Mouse (Mus musculus): ENCODE measurements around the gene Nfib. TPM values are rescaled to one million over a fixed set of nuclear protein-coding genes. Genes with fewer than 3 reads are reported as not detected.
A peak's percentile ranks its signal among the peaks of the same experiment; 100 is the strongest.

Gene Nfib
- polyA plus RNA-seq, 1 experiment from 2014 or later = 86.8 TPM

- Histone ChIP-seq H3K27me3 (no peaks in the 10 kb centered on the region), H3K36me3 (no peaks in the 10 kb centered on the region), H3K27ac (no peak overlapping the region), H3K9ac (no peak overlapping the region), H3K4me3 (no peak overlapping the region), H3K4me1 (peaks cover 28% of the 10 kb centered on the region), H3K4me2 (replicated peaks) (no peak overlapping the region), H3K9me3 (no peaks in the 10 kb centered on the region)
- 79% methylated on average over 8 of the region's 8 CpGs for WGBS
- ATAC-seq (ENCODE audit: insufficient number of reproducible peaks, insufficient read depth, low FRiP score, low TSS enrichment) = no peak
These were observed 453.5 kb downstream of the Nfib start for GRCm38 (mm10) chr4:82252054-82252453.

GRCm38 (mm10) chr4:82250355-82250659 lies 455.2 kb downstream of the Nfib start:
- Histone ChIP-seq H3K4me3 (no peak overlapping the region), H3K27ac (peak overlapping the region; percentile 95), H3K9ac (no peak overlapping the region), H3K27me3 (no peaks in the 10 kb centered on the region), H3K4me2 (replicated peaks) (no peak overlapping the region), H3K36me3 (no peaks in the 10 kb centered on the region), H3K9me3 (no peaks in the 10 kb centered on the region), H3K4me1 (peaks cover 32% of the 10 kb centered on the region)
- ATAC-seq (ENCODE audit: insufficient number of reproducible peaks, insufficient read depth, low FRiP score, low TSS enrichment) = peak; percentile 85
- WGBS = 20% methylated on average over 5 of the region's 5 CpGs

GRCm38 (mm10) chr4:82249518-82250354 lies 455.8 kb downstream of the Nfib start:
- Histone ChIP-seq H3K4me3 (no peak overlapping the region), H3K27me3 (no peaks in the 10 kb centered on the region), H3K9me3 (no peaks in the 10 kb centered on the region), H3K4me1 (peaks cover 32% of the 10 kb centered on the region), H3K9ac (no peak overlapping the region), H3K27ac (peak overlapping the region; percentile 95), H3K36me3 (no peaks in the 10 kb centered on the region), H3K4me2 (replicated peaks) (0 out of 2 replicates have a peak overlapping the region, but pooled peaks have one; percentile 11)
- ATAC-seq (ENCODE audit: insufficient number of reproducible peaks, insufficient read depth, low FRiP score, low TSS enrichment) = peak; percentile 82
- WGBS = 20% methylated on average over 11 of the region's 11 CpGs

- no peaks in the 10 kb centered on the region for H3K27me3 ChIP-seq
- peaks cover 32% of the 10 kb centered on the region for H3K4me1 ChIP-seq
- H3K9ac ChIP-seq = no peak overlapping the region
- no peaks in the 10 kb centered on the region for H3K36me3 ChIP-seq
- peak overlapping the region; percentile 95 for H3K27ac ChIP-seq
- no peak for ATAC-seq (ENCODE audit: insufficient number of reproducible peaks, insufficient read depth, low FRiP score, low TSS enrichment)
- 76% methylated on average over 1 of the region's 1 CpGs for WGBS
- H3K4me2 ChIP-seq (replicated peaks) = no peak overlapping the region
- H3K4me3 ChIP-seq = no peak overlapping the region
- peaks cover 5% of the 10 kb centered on the region; the same call in 1 of the 2 replicates for H3K9me3 ChIP-seq
These were observed 456.6 kb downstream of the Nfib start for GRCm38 (mm10) chr4:82248961-82249360.

GRCm38 (mm10) chr4:82248031-82248430 lies 457.5 kb downstream of the Nfib start:
- 57% methylated on average over 5 of the region's 5 CpGs for WGBS
- H3K4me3 ChIP-seq = no peak overlapping the region
- no peak overlapping the region for H3K4me2 ChIP-seq (replicated peaks)
- H3K9me3 ChIP-seq = peaks cover 5% of the 10 kb centered on the region; the same call in 1 of the 2 replicates
- no peaks in the 10 kb centered on the region for H3K27me3 ChIP-seq
- H3K36me3 ChIP-seq = no peaks in the 10 kb centered on the region
- peaks cover 32% of the 10 kb centered on the region for H3K4me1 ChIP-seq
- H3K27ac ChIP-seq = peak overlapping the region; percentile 95; the same call in 1 of the 2 replicates
- ATAC-seq (ENCODE audit: insufficient number of reproducible peaks, insufficient read depth, low FRiP score, low TSS enrichment) = no peak
- H3K9ac ChIP-seq = no peak overlapping the region

- WGBS = 53% methylated on average over 2 of the region's 2 CpGs
- no peak overlapping the region for H3K9ac ChIP-seq
- no peak overlapping the region for H3K4me3 ChIP-seq
- peaks cover 28% of the 10 kb centered on the region for H3K4me1 ChIP-seq
- H3K27ac ChIP-seq = no peak overlapping the region
- no peaks in the 10 kb centered on the region for H3K36me3 ChIP-seq
- peaks cover 5% of the 10 kb centered on the region; the same call in 1 of the 2 replicates for H3K9me3 ChIP-seq
- no peak for ATAC-seq (ENCODE audit: insufficient number of reproducible peaks, insufficient read depth, low FRiP score, low TSS enrichment)
- H3K27me3 ChIP-seq = no peaks in the 10 kb centered on the region
- no peak overlapping the region for H3K4me2 ChIP-seq (replicated peaks)
These were observed 459.3 kb downstream of the Nfib start for GRCm38 (mm10) chr4:82246290-82246689.

Other genes with a start within 250 kb of the Nfib start
- gene Zdhhc21, start 154.2 kb upstream of the Nfib start, polyA plus RNA-seq (2016; fragmentation: Nextera tagmentation; extraction: Ambion mirVana) = 14.5 and 14.7 TPM in 2 replicates
- gene Cer1, start 179.4 kb upstream of the Nfib start, polyA plus RNA-seq (2016; fragmentation: Nextera tagmentation; extraction: Ambion mirVana) = 0.25 and 0.45 TPM in 2 replicates

Data from embryonic facial prominence, embryonic 12.5 days (tissue).